In the genomic region with DNA sequence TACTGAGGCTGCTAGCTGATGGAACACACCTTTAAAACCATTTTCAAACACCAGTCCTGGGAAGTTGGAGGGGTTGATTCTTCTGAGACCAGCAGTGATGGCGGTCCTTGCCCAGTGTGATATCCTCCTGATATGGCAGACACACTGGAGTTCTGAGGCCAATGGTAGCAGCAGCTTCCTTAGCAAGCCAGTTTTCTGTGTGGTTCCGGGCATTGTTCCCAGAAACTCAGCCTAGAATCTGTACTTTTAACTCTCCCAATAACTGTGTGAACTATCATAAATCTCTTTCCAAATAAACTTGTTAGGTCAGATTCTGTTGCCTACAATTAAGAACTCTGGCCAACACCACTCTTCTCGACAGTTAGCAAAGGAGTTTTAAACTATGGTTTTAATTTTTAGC, we compare ENCODE assay signal across 15 mouse cellular contexts.
DNase-seq lines count a peak whose midpoint lies in the region; ATAC-seq and TF ChIP-seq lines count a peak whose summit lies in the region.
"Had no signal": no experiment of that assay in that cellular context is flagged by ENCODE, and none has a peak within 500 bp of the region (broad histone marks: within the 10 kb centered on the region; RNA-seq: fewer than 3 reads in every experiment).

No protein-coding gene starts in this region.

- H3K27ac ChIP-seq in hindbrain, postnatal 0 days, result no peak overlapping the region
- no peak overlapping the region for H3K27ac ChIP-seq in hindbrain, embryonic 16.5 days (ENCODE audit: low read depth, low read length)
- H3K27ac ChIP-seq: forebrain, embryonic 12.5 days; heart, embryonic 13.5 days; midbrain, embryonic 12.5 days had no signal

- no peaks in the 10 kb centered on the region for H3K4me1 ChIP-seq in hindbrain, postnatal 0 days (ENCODE audit: insufficient read depth, low read length)
- no peaks in the 10 kb centered on the region for H3K4me1 ChIP-seq in hindbrain, embryonic 16.5 days (ENCODE audit: control insufficient read depth, insufficient read depth, low read depth, low read length)
- H3K4me1 ChIP-seq in lung, adult 2 months (ENCODE audit: control insufficient read depth, insufficient read depth, low read length), result no peaks in the 10 kb centered on the region; the same call in 1 of the 2 replicates
- H3K4me1 ChIP-seq: forebrain, embryonic 12.5 days; midbrain, embryonic 12.5 days had no signal

- ATAC-seq in hindbrain, postnatal 0 days, result no peak
- no peak for ATAC-seq in hindbrain, embryonic 16.5 days
- ATAC-seq: CD4-positive, CD25-positive, alpha-beta regulatory T cell, adult 4 months; liver, postnatal 0 days had no signal

- H3K4me2 ChIP-seq in hindbrain, postnatal 0 days (ENCODE audit: low read depth, low read length), result no peak overlapping the region
- no peak overlapping the region for H3K4me2 ChIP-seq in hindbrain, embryonic 16.5 days (ENCODE audit: low read length)
- H3K4me2 ChIP-seq: forebrain, embryonic 12.5 days; heart, embryonic 13.5 days; midbrain, embryonic 12.5 days had no signal

- H3K9me3 ChIP-seq in hindbrain, postnatal 0 days (ENCODE audit: low read length), result no peaks in the 10 kb centered on the region
- H3K9me3 ChIP-seq in hindbrain, embryonic 16.5 days (ENCODE audit: control insufficient read depth, low read length), result no peaks in the 10 kb centered on the region
- H3K9me3 ChIP-seq: forebrain, embryonic 12.5 days; heart, embryonic 13.5 days; midbrain, embryonic 12.5 days had no signal

- no peak for TF ChIP-seq POLR2A in lung, adult 2 months (IDR thresholded peaks at IDR 0.05; ENCODE audit: borderline replicate concordance, extremely low read depth, low read depth, low read length)

- no peak overlapping the region for H3K4me3 ChIP-seq in hindbrain, postnatal 0 days (ENCODE audit: low read length)
- H3K4me3 ChIP-seq in hindbrain, embryonic 16.5 days (ENCODE audit: low read length), result no peak overlapping the region
- no peak overlapping the region for H3K4me3 ChIP-seq in lung, adult 2 months (replicated peaks; ENCODE audit: extremely low read depth, low read depth, low read length)
- H3K4me3 ChIP-seq: forebrain, embryonic 12.5 days; heart, embryonic 13.5 days; midbrain, embryonic 12.5 days had no signal

- H3K36me3 ChIP-seq in hindbrain, postnatal 0 days (ENCODE audit: insufficient read depth, low read length), result no peaks in the 10 kb centered on the region
- H3K36me3 ChIP-seq in hindbrain, embryonic 16.5 days (ENCODE audit: control insufficient read depth, insufficient read depth, low read length), result no peaks in the 10 kb centered on the region
- H3K36me3 ChIP-seq: forebrain, embryonic 12.5 days; heart, embryonic 13.5 days; midbrain, embryonic 12.5 days had no signal

- H3K27me3 ChIP-seq in hindbrain, postnatal 0 days (ENCODE audit: insufficient read depth, low read length), result no peaks in the 10 kb centered on the region
- no peaks in the 10 kb centered on the region for H3K27me3 ChIP-seq in hindbrain, embryonic 16.5 days (replicated peaks; ENCODE audit: control insufficient read depth, insufficient read depth, low read length)
- H3K27me3 ChIP-seq: forebrain, embryonic 12.5 days; heart, embryonic 13.5 days; midbrain, embryonic 12.5 days had no signal

- DNase-seq in hindbrain, postnatal 0 days (ENCODE audit: low spot score), result peak; percentile 8
- peak; percentile 15 for DNase-seq in lung, postnatal 14 days
- no peak for DNase-seq in lung, adult 2 months
- peak; percentile 30 for DNase-seq in brain, embryonic 18.5 days (ENCODE audit: low read depth, low spot score)
- peak; percentile 28 to 54 for DNase-seq in layer of hippocampus, postnatal 10 days (ENCODE audit: low spot score in 2 of 2)
- no peak for DNase-seq in yolk sac, embryonic 10.5 days (ENCODE audit: low spot score)
- DNase-seq in MN1 (ENCODE audit: low spot score), result no peak
- DNase-seq: gastrocnemius, postnatal 25 days; liver, postnatal 0 days; thymus, postnatal 25 days had no signal

- H3K9ac ChIP-seq in hindbrain, postnatal 0 days (replicated peaks; ENCODE audit: low read length), result no peak overlapping the region
- no peak overlapping the region for H3K9ac ChIP-seq in hindbrain, embryonic 16.5 days (ENCODE audit: low read depth, low read length)
- H3K9ac ChIP-seq: forebrain, embryonic 12.5 days; heart, embryonic 13.5 days; liver, postnatal 0 days; midbrain, embryonic 12.5 days had no signal

- TF ChIP-seq CTCF in hindbrain, postnatal 0 days (IDR thresholded peaks at IDR 0.05; ENCODE audit: low read depth), result no peak
- TF ChIP-seq CTCF in lung, adult 2 months (IDR thresholded peaks at IDR 0.05; ENCODE audit: insufficient read depth, low read length), result no peak

- WGBS in hindbrain, postnatal 0 days, result 77% methylated on average over 3 of the region's 3 CpGs
- whole genome bisulfite sequencing in hindbrain, embryonic 16.5 days, result 87% methylated on average over 3 of the region's 3 CpGs
- 58% methylated on average over 3 of the region's 3 CpGs for WGBS in lung, adult 2 months

Comparison
In these comparisons a context has a peak if more than half of its experiments do, and no peak if none do; other contexts are left out.
1. DNase-seq: peak in hindbrain, postnatal 0 days (single experiment), lung, postnatal 14 days (single experiment), brain, embryonic 18.5 days (single experiment) and layer of hippocampus, postnatal 10 days (2 of 2); none in lung, adult 2 months (single experiment), yolk sac, embryonic 10.5 days (single experiment) and MN1 (single experiment).